Mouse (Mus musculus) cerebellum, adult 2 months (tissue): ENCODE measurements around the gene Atp2b2.

Experiments
- CTCF ChIP-seq: fragments of 200-500 bp; IDR thresholded peaks from 2 replicates; pipeline ENCODE4 v1.5.1; 2011; ENCODE audit warnings: low read depth, mild to moderate bottlenecking, control low read depth, low read length, moderate library complexity, borderline replicate concordance; ENCODE audit not compliant: insufficient read depth
- POLR2A ChIP-seq: fragments of 200-500 bp; IDR thresholded peaks from 2 replicates; pipeline ENCODE4 v1.6.1; 2011; ENCODE audit warnings: low read length, control low read depth, borderline replicate concordance; ENCODE audit not compliant: insufficient read depth

DNA sequence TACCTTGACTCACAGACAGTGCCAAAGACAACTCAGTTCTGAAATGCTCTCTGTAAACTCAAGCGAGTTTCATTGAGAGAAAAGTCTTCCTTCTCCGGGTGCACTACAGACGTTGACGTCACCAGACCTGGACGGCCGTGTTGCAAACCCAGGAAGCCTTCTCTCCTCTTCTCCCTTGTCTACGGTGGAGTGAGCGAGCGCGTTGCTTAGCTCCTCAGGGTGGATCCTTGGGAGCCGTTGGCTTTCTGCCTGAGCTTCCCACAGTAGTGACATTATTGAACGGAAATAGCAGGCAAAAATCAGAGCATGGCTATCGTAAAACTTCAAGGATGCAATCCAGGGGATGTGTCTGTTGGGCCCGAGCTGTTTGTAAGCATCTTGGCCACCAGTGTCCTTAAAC lies 295.1 kb downstream of the Atp2b2 start:
- TF ChIP-seq POLR2A (no peak), CTCF (no peak)
